In genomic region chr11:67113381-67113780, GRCm38 (mm10) we compare ENCODE assay signal across 19 mouse cellular contexts. TPM values are rescaled to one million over a fixed set of nuclear protein-coding genes. Genes with fewer than 3 reads are reported as not detected.
DNase-seq lines count a peak whose midpoint lies in the region; TF ChIP-seq lines count a peak whose summit lies in the region.
"Had no signal": no experiment of that assay in that cellular context is flagged by ENCODE, and none has a peak within 500 bp of the region (broad histone marks: within the 10 kb centered on the region; RNA-seq: fewer than 3 reads in every experiment).

No protein-coding gene starts in this region.

- no peak for TF ChIP-seq POLR2A in testis, adult 2 months (IDR thresholded peaks at IDR 0.05; ENCODE audit: control insufficient read depth, low read depth, low read length)

- DNase-seq in gastrocnemius, adult 18-20 months (ENCODE audit: low spot score): peak; percentile 58
- no peak for DNase-seq in gastrocnemius, postnatal 36 days
- DNase-seq in heart, adult 11 months: peak; percentile 73
- no peak for DNase-seq in heart, postnatal 14 days
- no peak for DNase-seq in testis, postnatal 14 days (ENCODE audit: low spot score)

- H3K27me3 ChIP-seq in testis, adult 2 months (ENCODE audit: control insufficient read depth, insufficient read depth, low read length): no peaks in the 10 kb centered on the region
- H3K27me3 ChIP-seq: forebrain, embryonic 13.5 days; intestine, embryonic 15.5 days had no signal

- no peak overlapping the region for H3K27ac ChIP-seq in testis, adult 2 months (ENCODE audit: control insufficient read depth, insufficient read depth, low read depth, low read length)
- H3K27ac ChIP-seq: forebrain, embryonic 10.5 days; forebrain, embryonic 13.5 days; hindbrain, embryonic 10.5 days; hindbrain, embryonic 13.5 days; intestine, embryonic 15.5 days had no signal

- peaks cover 5% of the 10 kb centered on the region for H3K4me1 ChIP-seq in testis, adult 2 months (ENCODE audit: control insufficient read depth, insufficient read depth, low read length)
- H3K4me1 ChIP-seq: forebrain, embryonic 13.5 days; hindbrain, embryonic 13.5 days; intestine, embryonic 15.5 days had no signal

- TF ChIP-seq CTCF in testis, adult 2 months (IDR thresholded peaks at IDR 0.05; ENCODE audit: control insufficient read depth, insufficient read depth, insufficient replicate concordance, low read depth, low read length): no peak

- intact Hi-C loops in gastrocnemius, postnatal 36 days (cut with DNase I): loop anchor here (2.0 kb wide), 1 partner anchor 123 kb away; no protein-coding TSS in a partner anchor
- intact Hi-C loops in heart, postnatal 14 days (cut with DNase I): loop anchor here (1.0 to 10.0 kb wide), 3 partner anchors 123 to 561 kb away; no protein-coding TSS in a partner anchor

- H3K36me3 ChIP-seq in testis, adult 2 months (ENCODE audit: control insufficient read depth, insufficient read depth, low read length): no peaks in the 10 kb centered on the region
- H3K36me3 ChIP-seq: forebrain, embryonic 10.5 days; G1E; hindbrain, embryonic 10.5 days; hindbrain, embryonic 13.5 days; intestine, embryonic 15.5 days had no signal

- peak overlapping the region; percentile 64 for H3K4me3 ChIP-seq in testis, adult 2 months (ENCODE audit: control insufficient read depth, low read depth, low read length)
- H3K4me3 ChIP-seq: forebrain, embryonic 10.5 days; forebrain, embryonic 13.5 days; hindbrain, embryonic 10.5 days; hindbrain, embryonic 13.5 days; intestine, embryonic 15.5 days had no signal

RNA-seq across cellular contexts. Expression of gene Myh3, which starts 35.3 kb away (rescaled TPM):
- total RNA-seq in gastrocnemius, adult 18-20 months (2021): 10 to 100 TPM in 1 of 2 experiments, 1 to 10 TPM in 1; 9.5 to 15.9 TPM
- total RNA-seq in gastrocnemius, postnatal 36 days (2021): 10 to 100 TPM in 1 of 2 experiments, 1 to 10 TPM in 1; 7.7 to 11.8 TPM
- not detected for total RNA-seq in heart, postnatal 14 days (2021)
- 0.09 and 0.12 TPM in 2 replicates for polyA plus RNA-seq in testis, adult 2 months (2012; rRNA removed)
- total RNA-seq: G1E; granulocyte monocyte progenitor cell, adult 5-6 weeks; heart, postnatal 36 days had no signal
- polyA plus RNA-seq: G1E had no signal

RNA-seq across cellular contexts. Expression of gene Myh2, which starts 57.4 kb away (rescaled TPM):
- 1,000 to 10,000 TPM; 2,421 to 2,564 TPM for total RNA-seq in gastrocnemius, adult 18-20 months (2021)
- 1,000 to 10,000 TPM; 1,281 to 1,857 TPM for total RNA-seq in gastrocnemius, postnatal 36 days (2021)
- not detected for total RNA-seq in heart, postnatal 14 days (2021)
- polyA plus RNA-seq in testis, adult 2 months (2012; rRNA removed): 0.01 TPM in 1 of 2 replicates, not detected in the other
- total RNA-seq: granulocyte monocyte progenitor cell, adult 5-6 weeks; heart, postnatal 36 days had no signal
- polyA plus RNA-seq: embryonic facial prominence, embryonic 11.5 days; forebrain, embryonic 10.5 days; forebrain, embryonic 13.5 days; G1E; heart, embryonic 11.5 days; heart, embryonic 14.5 days; heart, postnatal 0 days; hindbrain, embryonic 10.5 days; intestine, embryonic 15.5 days; Patski had no signal

Comparison
In these comparisons a context has a peak if more than half of its experiments do, and no peak if none do; other contexts are left out.
1. DNase-seq: peak in gastrocnemius, adult 18-20 months (single experiment) and heart, adult 11 months (single experiment); none in gastrocnemius, postnatal 36 days (0 of 2), heart, postnatal 14 days (0 of 2) and testis, postnatal 14 days (single experiment).
2. RNA of gene Myh3, which starts 35.3 kb away (total RNA-seq): 9.5 to 15.9 TPM in gastrocnemius, adult 18-20 months and 7.7 to 11.8 TPM in gastrocnemius, postnatal 36 days; not detected in heart, postnatal 14 days; every median in the first group is over 4 times any median in the second.
3. RNA of gene Myh2, which starts 57.4 kb away (total RNA-seq): 2,421 to 2,564 TPM in gastrocnemius, adult 18-20 months and 1,281 to 1,857 TPM in gastrocnemius, postnatal 36 days; not detected in heart, postnatal 14 days; every median in the first group is over 1,000 times any median in the second.